Mouse (Mus musculus) hematopoietic multipotent progenitor cell, adult 10-12 weeks (in vitro differentiated cells): ENCODE results near the gene Olfr351. TPM values are rescaled to one million over a fixed set of nuclear protein-coding genes. Genes with fewer than 3 reads are reported as not detected.

Experiments used
- polyA plus RNA-seq: library from polyadenylated mRNA; stranded (reverse); fragments of >175 nt; gene quantifications from 2 replicates; pipeline ENCODE4 v1.2.3, GENCODE M21; 2012; ENCODE audit warnings: low replicate concordance

Olfr351 gene
- polyA plus RNA-seq = not detected in 2 replicates

GRCm38 (mm10) chr2:36862560-36862959 lies at the start of gene Olfr351:
Gene Olfr351, minus strand, starts transcription at chr2:36862660.

DNA sequence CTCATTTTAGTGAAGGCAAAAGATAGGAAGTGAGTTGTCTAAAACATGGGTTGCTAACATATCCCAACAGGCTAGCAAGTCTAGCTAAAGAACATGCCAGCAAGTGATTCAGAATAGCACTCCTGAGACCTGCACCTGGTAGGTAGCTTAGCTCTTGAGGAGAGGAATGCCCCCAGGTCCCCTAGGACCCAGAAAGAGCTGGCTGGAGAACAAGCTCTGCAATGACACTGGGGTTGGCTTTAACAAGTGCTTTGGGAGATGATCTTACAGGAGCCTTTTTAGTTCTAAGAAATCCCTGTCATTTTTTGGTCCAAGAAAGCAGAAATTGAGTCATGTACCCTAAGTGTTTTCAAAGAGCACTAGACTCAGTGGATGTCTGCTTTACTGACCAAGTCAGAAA lies 42.9 kb upstream of the Olfr351 start, which contains the start of gene Olfr354:
Olfr354 (plus strand) TSS at position 301 of the 400 bp plus-strand sequence.

DNA sequence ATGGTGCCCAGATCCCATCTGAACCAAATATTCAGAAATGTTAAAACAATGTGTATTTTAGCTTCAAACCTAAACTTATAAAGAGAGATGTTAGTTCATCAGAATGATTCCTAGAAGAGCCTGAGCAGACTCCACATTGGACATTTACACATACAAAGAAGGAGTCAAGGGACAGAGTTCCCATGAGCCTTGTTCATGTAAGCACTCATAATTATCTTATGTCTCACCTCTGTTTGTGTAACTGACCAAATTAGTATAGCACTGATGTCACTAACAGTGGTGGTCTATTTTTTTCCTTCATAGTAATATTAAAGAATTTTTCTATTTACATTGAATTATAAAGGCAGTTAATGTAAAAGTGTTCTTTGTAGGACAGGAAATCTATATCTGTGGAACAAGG lies 30.4 kb upstream of the Olfr351 start, which contains the start of gene Olfr353:
Olfr353 (minus strand) TSS at position 101 of the 400 bp plus-strand sequence.

DNA sequence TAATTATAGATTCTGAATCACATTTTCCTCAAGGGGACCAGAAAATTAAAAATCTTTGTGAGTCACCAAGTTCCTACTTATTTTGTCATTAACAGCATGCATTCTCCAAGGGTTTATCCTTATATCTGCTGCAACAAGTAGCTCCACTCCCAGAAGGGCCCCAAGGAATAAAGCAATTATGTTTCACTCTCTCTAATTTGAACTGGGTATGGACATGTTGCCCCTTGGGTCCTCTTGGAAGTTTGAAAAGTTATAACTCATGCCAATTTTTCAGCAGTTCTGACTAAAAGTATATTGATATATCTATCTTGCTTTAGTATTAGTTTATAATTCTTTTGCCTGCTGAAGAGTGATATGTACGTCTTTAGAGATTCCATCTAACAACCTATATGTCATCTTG lies 5.7 kb upstream of the Olfr351 start, which contains the start of gene Olfr352:
Olfr352 (plus strand) TSS at position 301 of the 400 bp plus-strand sequence.

GRCm38 (mm10) chr2:36846010-36846409 lies 16.4 kb downstream of the Olfr351 start, which contains the start of gene Olfr350:
Gene Olfr350, plus strand, starts transcription at chr2:36846310.

DNA sequence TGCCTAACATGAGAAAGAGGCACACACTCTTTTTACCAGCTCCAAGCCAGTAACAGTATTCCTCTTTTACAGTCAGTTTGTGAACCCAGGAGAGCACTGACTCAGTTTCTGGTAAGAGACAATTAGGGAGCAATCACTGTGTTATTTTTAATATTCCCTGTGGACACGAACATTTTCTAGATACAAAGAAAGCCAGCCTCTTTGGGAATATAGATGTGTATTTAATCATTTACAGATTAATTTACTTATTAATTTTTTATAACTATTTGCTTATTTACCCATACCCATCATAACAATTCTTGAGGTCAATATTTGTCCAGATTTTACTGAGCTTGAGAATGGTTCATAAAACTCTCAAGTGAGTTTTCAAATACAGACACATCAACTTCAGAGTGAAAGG lies 45.5 kb downstream of the Olfr351 start, which contains the start of gene Olfr3:
Olfr3 (minus strand) TSS at position 101 of the 400 bp plus-strand sequence.

Other genes starting within 250 kb of the Olfr351 start
- gene Olfr345, start 222.6 kb downstream of the Olfr351 start, polyA plus RNA-seq = not detected in 2 replicates
- gene Olfr346, start 176.9 kb downstream of the Olfr351 start, polyA plus RNA-seq = not detected in 2 replicates
- not detected in 2 replicates for gene Olfr347, start 130.8 kb downstream of the Olfr351 start, polyA plus RNA-seq
- not detected in 2 replicates for gene Olfr348, start 78.4 kb downstream of the Olfr351 start, polyA plus RNA-seq
- gene Olfr50, start 72.1 kb downstream of the Olfr351 start, polyA plus RNA-seq = not detected in 2 replicates
- gene Olfr3, start 45.6 kb downstream of the Olfr351 start, polyA plus RNA-seq = not detected in 2 replicates
- gene Olfr350, start 16.4 kb downstream of the Olfr351 start, polyA plus RNA-seq = not detected in 2 replicates
- gene Olfr352, start 5.8 kb upstream of the Olfr351 start, polyA plus RNA-seq = not detected in 2 replicates
- not detected in 2 replicates for gene Olfr353, start 30.3 kb upstream of the Olfr351 start, polyA plus RNA-seq
- not detected in 2 replicates for gene Olfr354, start 43.0 kb upstream of the Olfr351 start, polyA plus RNA-seq
- not detected in 2 replicates for gene Olfr355, start 66.2 kb upstream of the Olfr351 start, polyA plus RNA-seq
- gene Olfr356, start 74.5 kb upstream of the Olfr351 start, polyA plus RNA-seq = not detected in 2 replicates
- not detected in 2 replicates for gene Olfr357, start 131.2 kb upstream of the Olfr351 start, polyA plus RNA-seq
- not detected in 2 replicates for gene Olfr358, start 146.7 kb upstream of the Olfr351 start, polyA plus RNA-seq
- gene Olfr360, start 203.1 kb upstream of the Olfr351 start, polyA plus RNA-seq = not detected in 2 replicates
- not detected in 2 replicates for gene Olfr361, start 226.6 kb upstream of the Olfr351 start, polyA plus RNA-seq